Mouse (Mus musculus): ENCODE results near the gene Sdk1. TPM values are rescaled to one million over a fixed set of nuclear protein-coding genes. Genes with fewer than 3 reads are reported as not detected.

Sdk1 gene
- total and polyA plus RNA-seq, 3 experiments: 0.33 to 1.0 (median 0.94) TPM

DNA sequence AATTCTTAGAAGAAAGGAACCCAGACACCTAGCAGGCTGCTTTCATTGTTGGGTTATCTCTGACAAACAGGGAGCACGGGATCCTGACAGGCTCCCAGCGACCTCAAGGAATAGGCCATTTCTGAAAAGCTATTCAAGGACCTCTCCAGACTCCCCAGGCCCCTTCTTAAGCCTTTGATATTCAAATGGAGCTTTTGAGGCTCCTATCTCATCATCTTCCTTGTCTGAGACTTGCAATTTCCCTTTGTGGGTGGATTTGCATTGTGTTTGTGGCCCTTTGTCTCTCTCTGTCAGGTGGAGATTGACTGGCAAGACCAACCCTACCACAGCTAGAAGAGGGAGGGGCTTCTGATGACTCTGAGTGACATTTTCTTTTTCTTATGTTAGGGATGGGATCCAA, 888.7 kb downstream of the Sdk1 start:
- no peak overlapping the region for H3K4me3 ChIP-seq
- H3K79me2 ChIP-seq (replicated peaks; ENCODE audit: control insufficient read depth, insufficient read depth, low read length): no peaks in the 10 kb centered on the region
- WGBS: 31% methylated on average over 2 of the region's 2 CpGs
- intact Hi-C loops (cut with DNase I): no loop called here
- no peak for DNase-seq
- no peak overlapping the region for H3K27ac ChIP-seq
- no peaks in the 10 kb centered on the region for H3K36me3 ChIP-seq (ENCODE audit: control insufficient read depth, insufficient read depth, low read length)
- TF ChIP-seq EP300 (IDR thresholded peaks at IDR 0.05; ENCODE audit: insufficient read depth, low read depth, low read length): no peak
- TF ChIP-seq CTCF (IDR thresholded peaks at IDR 0.05): no peak
- TF ChIP-seq POLR2A (IDR thresholded peaks at IDR 0.05; ENCODE audit: insufficient read depth, low read depth, low read length): no peak
- no peaks in the 10 kb centered on the region for H3K4me1 ChIP-seq (ENCODE audit: control insufficient read depth, insufficient read depth, low read length)
- H3K9ac ChIP-seq (ENCODE audit: low read depth, low read length): no peak overlapping the region
- no peaks in the 10 kb centered on the region for H3K27me3 ChIP-seq (ENCODE audit: control insufficient read depth, insufficient read depth, low read length)

DNA sequence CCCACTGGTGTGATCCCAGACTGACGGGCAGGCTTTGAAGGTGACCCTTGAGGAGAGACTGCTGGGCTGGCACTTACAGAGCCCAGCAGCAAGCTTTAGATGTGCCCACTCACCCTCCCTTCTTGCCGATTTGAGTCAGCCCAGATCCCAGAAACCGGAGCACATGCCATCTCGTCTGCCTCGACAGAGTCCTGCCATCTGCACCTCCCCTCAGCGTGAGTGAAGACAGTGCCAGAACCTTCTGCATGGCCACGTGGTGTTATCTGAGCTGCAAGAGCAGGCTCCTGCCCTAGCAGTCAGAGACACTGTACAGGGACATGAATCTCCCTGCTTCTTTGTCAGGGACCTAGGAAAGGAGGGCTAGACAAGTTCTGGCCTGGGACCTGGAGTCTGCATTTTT, 898.7 kb downstream of the Sdk1 start:
- H3K27ac ChIP-seq: no peak overlapping the region
- intact Hi-C loops (cut with DNase I): no loop called here
- no peak for DNase-seq

DNA sequence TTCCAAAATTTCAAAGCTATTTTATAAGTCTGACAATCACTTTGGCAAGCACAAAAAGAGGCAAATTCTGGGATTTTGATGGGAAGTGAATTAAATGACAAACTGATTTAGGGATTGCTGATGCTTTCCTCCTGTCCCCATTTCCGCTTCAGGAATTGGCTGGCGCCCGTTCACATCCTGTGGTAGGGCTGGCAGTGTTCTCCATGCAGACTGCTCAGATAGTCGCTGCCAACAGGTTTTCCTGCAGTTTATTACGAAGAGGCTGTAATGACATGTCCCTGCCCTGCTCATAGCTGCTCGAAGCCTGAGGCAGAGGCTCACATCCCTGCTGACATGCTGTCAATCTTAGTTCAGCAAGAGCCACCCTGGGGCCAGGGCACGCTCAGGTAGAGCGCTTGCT, 908.3 kb downstream of the Sdk1 start:
- Histone ChIP-seq H3K27me3 (ENCODE audit: control insufficient read depth, insufficient read depth, low read length) (no peaks in the 10 kb centered on the region), H3K4me1 (ENCODE audit: control insufficient read depth, insufficient read depth, low read length) (no peaks in the 10 kb centered on the region), H3K27ac (no peak overlapping the region), H3K79me2 (replicated peaks; ENCODE audit: control insufficient read depth, insufficient read depth, low read length) (no peaks in the 10 kb centered on the region), H3K9ac (ENCODE audit: low read depth, low read length) (no peak overlapping the region), H3K4me3 (no peak overlapping the region), H3K36me3 (ENCODE audit: control insufficient read depth, insufficient read depth, low read length) (no peaks in the 10 kb centered on the region)
- 75% methylated on average over 8 of the region's 8 CpGs for WGBS
- TF ChIP-seq POLR2A (IDR thresholded peaks at IDR 0.05; ENCODE audit: insufficient read depth, low read depth, low read length) (no peak), EP300 (IDR thresholded peaks at IDR 0.05; ENCODE audit: insufficient read depth, low read depth, low read length) (no peak), CTCF (IDR thresholded peaks at IDR 0.05) (no peak)
- DNase-seq: no peak
- intact Hi-C loops (cut with DNase I): no loop called here

More for the DNA sequence above, 898.7 kb downstream of the Sdk1 start:
- Histone ChIP-seq H3K4me3 (no peak overlapping the region), H3K27me3 (ENCODE audit: control insufficient read depth, insufficient read depth, low read length) (no peaks in the 10 kb centered on the region), H3K4me1 (ENCODE audit: control insufficient read depth, insufficient read depth, low read length) (no peaks in the 10 kb centered on the region), H3K9ac (ENCODE audit: low read depth, low read length) (no peak overlapping the region), H3K79me2 (replicated peaks; ENCODE audit: control insufficient read depth, insufficient read depth, low read length) (no peaks in the 10 kb centered on the region), H3K36me3 (ENCODE audit: control insufficient read depth, insufficient read depth, low read length) (no peaks in the 10 kb centered on the region)
- TF ChIP-seq CTCF (IDR thresholded peaks at IDR 0.05) (no peak), POLR2A (IDR thresholded peaks at IDR 0.05; ENCODE audit: insufficient read depth, low read depth, low read length) (no peak), EP300 (IDR thresholded peaks at IDR 0.05; ENCODE audit: insufficient read depth, low read depth, low read length) (no peak)
- WGBS: 41% methylated on average over 7 of the region's 7 CpGs

DNA sequence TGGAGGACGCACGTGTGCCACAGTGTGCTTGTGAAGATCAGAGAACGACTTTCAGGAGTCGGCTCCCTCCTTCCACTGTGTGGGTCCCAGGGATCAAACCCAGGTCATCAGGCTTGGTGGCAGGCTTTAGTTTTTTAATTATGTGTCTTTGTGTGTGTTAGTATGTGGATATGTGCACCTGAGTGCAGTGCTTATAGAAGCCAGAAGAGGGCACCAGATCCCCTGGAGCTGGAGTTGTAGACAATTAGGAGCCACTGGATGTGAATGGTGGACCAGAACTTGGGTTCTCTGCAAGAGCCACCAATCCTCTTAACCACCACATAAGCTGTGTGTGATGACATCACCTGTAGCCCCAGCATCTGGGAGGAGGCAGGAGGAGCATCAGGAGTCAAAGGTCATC, 909.5 kb downstream of the Sdk1 start:
- H3K4me3 ChIP-seq: no peak overlapping the region
- no peaks in the 10 kb centered on the region for H3K36me3 ChIP-seq (ENCODE audit: control insufficient read depth, insufficient read depth, low read length)
- H3K27ac ChIP-seq: no peak overlapping the region
- no peak overlapping the region for H3K9ac ChIP-seq (ENCODE audit: low read depth, low read length)
- no peaks in the 10 kb centered on the region for H3K79me2 ChIP-seq (replicated peaks; ENCODE audit: control insufficient read depth, insufficient read depth, low read length)
- H3K4me1 ChIP-seq (ENCODE audit: control insufficient read depth, insufficient read depth, low read length): no peaks in the 10 kb centered on the region
- no peak for DNase-seq
- WGBS: 95% methylated on average over 4 of the region's 4 CpGs
- no peaks in the 10 kb centered on the region for H3K27me3 ChIP-seq (ENCODE audit: control insufficient read depth, insufficient read depth, low read length)
- intact Hi-C loops (cut with DNase I): no loop called here
- TF ChIP-seq CTCF (IDR thresholded peaks at IDR 0.05): no peak
- no peak for TF ChIP-seq POLR2A (IDR thresholded peaks at IDR 0.05; ENCODE audit: insufficient read depth, low read depth, low read length)
- no peak for TF ChIP-seq EP300 (IDR thresholded peaks at IDR 0.05; ENCODE audit: insufficient read depth, low read depth, low read length)

DNA sequence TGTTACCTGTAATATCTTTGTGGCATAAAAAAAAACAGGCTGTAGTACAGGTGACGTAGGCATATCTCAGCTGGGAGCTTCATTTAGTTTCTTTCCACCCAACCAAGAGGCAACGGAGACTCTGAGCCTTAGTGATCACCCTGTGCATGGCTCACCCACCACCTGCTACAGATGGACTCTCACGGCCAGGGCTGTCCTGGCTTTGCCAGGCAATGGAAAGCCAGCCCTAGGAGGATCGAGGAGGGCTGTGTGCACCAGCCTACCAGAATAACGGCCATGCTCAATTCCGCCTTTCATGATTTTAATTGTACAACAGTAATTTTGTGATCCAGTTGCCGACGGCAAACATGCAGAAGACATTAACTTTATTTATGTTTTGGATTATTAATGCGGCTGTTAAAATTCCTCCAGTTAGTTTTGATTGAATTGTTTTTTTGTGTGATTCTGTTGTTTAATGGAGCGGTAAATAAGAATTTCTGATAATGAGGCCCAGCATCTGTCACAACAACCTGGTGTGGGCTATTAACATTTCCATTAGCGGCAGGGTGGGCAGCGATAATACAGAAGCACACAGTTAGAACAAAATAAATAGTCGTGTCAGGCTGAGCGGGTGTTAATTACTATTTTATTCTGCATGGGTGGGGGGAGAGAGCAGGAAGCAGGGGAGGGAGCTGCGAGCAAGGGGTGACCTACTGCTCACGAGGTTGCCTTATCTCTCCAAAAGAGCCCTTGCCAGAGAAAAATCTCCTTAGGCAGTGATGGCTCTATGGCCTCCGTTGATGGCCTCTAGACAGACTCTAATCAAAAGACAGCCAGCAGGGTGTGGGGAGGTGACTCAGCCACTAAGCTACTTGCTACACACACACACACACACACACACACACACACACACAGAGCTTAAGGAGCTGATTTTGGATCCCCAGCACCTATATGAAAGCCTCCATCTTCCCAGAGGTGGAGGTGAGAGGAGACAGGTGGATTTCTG, 915.9 kb downstream of the Sdk1 start:
- TF ChIP-seq EP300 (IDR thresholded peaks at IDR 0.05; ENCODE audit: insufficient read depth, low read depth, low read length): no peak
- TF ChIP-seq POLR2A (IDR thresholded peaks at IDR 0.05; ENCODE audit: insufficient read depth, low read depth, low read length): no peak
- TF ChIP-seq CTCF (IDR thresholded peaks at IDR 0.05): no peak
- no peaks in the 10 kb centered on the region for H3K27me3 ChIP-seq (ENCODE audit: control insufficient read depth, insufficient read depth, low read length)
- H3K79me2 ChIP-seq (replicated peaks; ENCODE audit: control insufficient read depth, insufficient read depth, low read length): no peaks in the 10 kb centered on the region
- no peaks in the 10 kb centered on the region for H3K4me1 ChIP-seq (ENCODE audit: control insufficient read depth, insufficient read depth, low read length)
- H3K4me3 ChIP-seq: no peak overlapping the region
- WGBS: 83% methylated on average over 17 of the region's 17 CpGs
- DNase-seq: no peak
- intact Hi-C loops (cut with DNase I): no loop called here
- H3K36me3 ChIP-seq (ENCODE audit: control insufficient read depth, insufficient read depth, low read length): no peaks in the 10 kb centered on the region
- H3K9ac ChIP-seq (ENCODE audit: low read depth, low read length): no peak overlapping the region
- no peak overlapping the region for H3K27ac ChIP-seq

DNA sequence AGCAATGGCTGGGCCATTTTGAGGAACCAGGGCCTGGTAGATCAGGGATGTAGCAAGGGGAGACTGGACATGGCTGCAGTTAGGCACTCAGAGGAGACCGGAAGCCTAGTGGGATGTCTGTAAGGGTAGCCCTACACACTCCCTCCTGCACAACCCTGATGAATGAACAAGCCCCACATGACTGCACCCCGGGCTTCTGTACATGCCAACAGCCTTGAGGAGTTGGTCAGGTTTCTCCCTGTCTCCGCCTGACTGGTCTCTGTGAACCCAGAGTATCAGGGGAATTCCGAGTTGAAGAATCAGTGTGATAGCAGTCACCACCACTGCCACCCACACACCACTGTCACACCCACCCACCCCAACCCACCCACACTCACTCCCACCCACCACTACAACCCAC, 922.2 kb downstream of the Sdk1 start:
- TF ChIP-seq POLR2A (IDR thresholded peaks at IDR 0.05; ENCODE audit: insufficient read depth, low read depth, low read length) (no peak), CTCF (IDR thresholded peaks at IDR 0.05) (no peak), EP300 (IDR thresholded peaks at IDR 0.05; ENCODE audit: insufficient read depth, low read depth, low read length) (no peak)
- no peaks in the 10 kb centered on the region for H3K4me1 ChIP-seq (ENCODE audit: control insufficient read depth, insufficient read depth, low read length)
- no peak for DNase-seq
- H3K36me3 ChIP-seq (ENCODE audit: control insufficient read depth, insufficient read depth, low read length): no peaks in the 10 kb centered on the region
- WGBS: 90% methylated on average over 4 of the region's 4 CpGs
- no peaks in the 10 kb centered on the region for H3K27me3 ChIP-seq (ENCODE audit: control insufficient read depth, insufficient read depth, low read length)
- H3K27ac ChIP-seq: no peak overlapping the region
- no peak overlapping the region for H3K9ac ChIP-seq (ENCODE audit: low read depth, low read length)
- H3K4me3 ChIP-seq: no peak overlapping the region
- no peaks in the 10 kb centered on the region for H3K79me2 ChIP-seq (replicated peaks; ENCODE audit: control insufficient read depth, insufficient read depth, low read length)
- intact Hi-C loops (cut with DNase I): no loop called here

Data from heart, adult 2 months (tissue).